In the genomic region with DNA sequence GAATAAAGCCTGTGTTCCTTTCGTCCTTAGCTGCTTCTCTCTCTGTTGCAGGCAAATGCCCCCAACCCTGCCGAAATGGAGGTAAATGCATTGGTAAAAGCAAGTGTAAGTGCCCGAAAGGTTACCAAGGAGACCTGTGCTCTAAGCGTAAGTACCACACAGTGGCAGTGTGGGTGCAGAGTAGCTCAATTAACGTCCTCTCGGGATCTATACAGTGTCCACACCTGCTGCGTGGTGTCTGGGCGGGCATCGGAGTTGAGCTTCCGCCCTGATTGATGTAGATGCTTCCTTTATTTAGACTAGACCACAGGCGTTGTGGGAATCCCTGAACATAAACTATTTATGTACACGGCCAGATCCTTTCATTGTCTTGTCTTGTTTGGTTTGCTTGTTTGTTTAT, we compare ENCODE assay signal across 17 mouse cellular contexts.
DNase-seq lines count a peak whose midpoint lies in the region; ATAC-seq and TF ChIP-seq lines count a peak whose summit lies in the region.
"Had no signal": no experiment of that assay in that cellular context is flagged by ENCODE, and none has a peak within 500 bp of the region (broad histone marks: within the 10 kb centered on the region; RNA-seq: fewer than 3 reads in every experiment).

No protein-coding gene starts in this region.

- no peak for TF ChIP-seq POLR2A in limb, embryonic 14.5 days (IDR thresholded peaks at IDR 0.05; ENCODE audit: borderline replicate concordance, extremely low read depth, insufficient read depth, insufficient read length)

- no peak overlapping the region for H3K4me3 ChIP-seq in embryonic facial prominence, embryonic 14.5 days (ENCODE audit: low read depth, low read length)
- H3K4me3 ChIP-seq in embryonic facial prominence, embryonic 10.5 days, result no peak overlapping the region
- no peak overlapping the region for H3K4me3 ChIP-seq in limb, embryonic 14.5 days (replicated peaks; ENCODE audit: low read length)
- no peak overlapping the region for H3K4me3 ChIP-seq in limb, embryonic 10.5 days
- no peak overlapping the region for H3K4me3 ChIP-seq in lung, embryonic 15.5 days
- H3K4me3 ChIP-seq: forebrain, embryonic 13.5 days had no signal

- no peaks in the 10 kb centered on the region for H3K9me3 ChIP-seq in embryonic facial prominence, embryonic 14.5 days (ENCODE audit: control insufficient read depth, low read length)
- no peaks in the 10 kb centered on the region for H3K9me3 ChIP-seq in embryonic facial prominence, embryonic 10.5 days
- H3K9me3 ChIP-seq in limb, embryonic 14.5 days (ENCODE audit: control insufficient read depth, low read length), result no peaks in the 10 kb centered on the region
- H3K9me3 ChIP-seq in limb, embryonic 10.5 days (replicated peaks), result no peaks in the 10 kb centered on the region
- no peaks in the 10 kb centered on the region for H3K9me3 ChIP-seq in lung, embryonic 15.5 days
- H3K9me3 ChIP-seq: forebrain, embryonic 13.5 days had no signal

- peak; percentile 37 for DNase-seq in embryonic facial prominence, embryonic 14.5 days (ENCODE audit: low spot score)
- DNase-seq in embryonic facial prominence, embryonic 10.5 days (ENCODE audit: low spot score), result no peak
- peak; percentile 22 for DNase-seq in limb, embryonic 14.5 days (ENCODE audit: low spot score)
- DNase-seq in limb, embryonic 10.5 days (ENCODE audit: low spot score), result no peak
- DNase-seq in retina, embryonic 14.5 days (ENCODE audit: low spot score), result peak; percentile 52
- no peak for DNase-seq in embryo, embryonic 11 days
- DNase-seq in spleen, postnatal 36 days (ENCODE audit: low spot score in 2 of 2), result no peak
- DNase-seq: adrenal gland, postnatal 10 days; cerebellum, adult 11-12 months; kidney, adult 8-10 months; layer of hippocampus, adult 9-11 months; spleen, adult 18-20 months; thymus, adult 2 months had no signal

- H3K36me3 ChIP-seq in embryonic facial prominence, embryonic 14.5 days (ENCODE audit: control insufficient read depth, insufficient read depth, low read length), result no peaks in the 10 kb centered on the region
- no peaks in the 10 kb centered on the region for H3K36me3 ChIP-seq in embryonic facial prominence, embryonic 10.5 days (replicated peaks)
- 0 out of 2 replicates have a peak, but pooled peaks cover 3% of the 10 kb centered on the region for H3K36me3 ChIP-seq in limb, embryonic 14.5 days (ENCODE audit: control insufficient read depth, insufficient read depth, low read length)
- 0 out of 2 replicates have a peak, but pooled peaks cover 2% of the 10 kb centered on the region for H3K36me3 ChIP-seq in limb, embryonic 10.5 days
- no peaks in the 10 kb centered on the region for H3K36me3 ChIP-seq in lung, embryonic 15.5 days
- H3K36me3 ChIP-seq: G1E had no signal

- no peaks in the 10 kb centered on the region for H3K27me3 ChIP-seq in embryonic facial prominence, embryonic 14.5 days (replicated peaks; ENCODE audit: control insufficient read depth, insufficient read depth, low read length)
- peaks cover 35% of the 10 kb centered on the region for H3K27me3 ChIP-seq in embryonic facial prominence, embryonic 10.5 days (replicated peaks; ENCODE audit: low read depth, poor library complexity, severe bottlenecking)
- no peaks in the 10 kb centered on the region for H3K27me3 ChIP-seq in limb, embryonic 14.5 days (ENCODE audit: control insufficient read depth, insufficient read depth, low read length)
- H3K27me3 ChIP-seq in limb, embryonic 10.5 days (ENCODE audit: low read depth, poor library complexity, severe bottlenecking), result peaks cover 18% of the 10 kb centered on the region; the same call in 1 of the 2 replicates
- H3K27me3 ChIP-seq in lung, embryonic 15.5 days, result no peaks in the 10 kb centered on the region

- WGBS in embryonic facial prominence, embryonic 14.5 days, result 59% methylated on average over 12 of the region's 12 CpGs
- WGBS in embryonic facial prominence, embryonic 10.5 days, result 69% methylated on average over 12 of the region's 12 CpGs
- 68% methylated on average over 12 of the region's 12 CpGs for WGBS in limb, embryonic 14.5 days
- 68% methylated on average over 12 of the region's 12 CpGs for WGBS in limb, embryonic 10.5 days
- WGBS in lung, embryonic 15.5 days, result 23% methylated on average over 12 of the region's 12 CpGs

- peaks cover 17% of the 10 kb centered on the region; the same call in 1 of the 2 replicates for H3K4me1 ChIP-seq in embryonic facial prominence, embryonic 14.5 days (ENCODE audit: control insufficient read depth, insufficient read depth, low read length)
- peaks cover 25% of the 10 kb centered on the region for H3K4me1 ChIP-seq in embryonic facial prominence, embryonic 10.5 days
- H3K4me1 ChIP-seq in limb, embryonic 14.5 days (ENCODE audit: control insufficient read depth, insufficient read depth, low read length), result peaks cover 13% of the 10 kb centered on the region; the same call in 1 of the 2 replicates
- H3K4me1 ChIP-seq in limb, embryonic 10.5 days, result peaks cover 29% of the 10 kb centered on the region
- peaks cover 11% of the 10 kb centered on the region; the same call in 1 of the 2 replicates for H3K4me1 ChIP-seq in lung, embryonic 15.5 days
- H3K4me1 ChIP-seq: forebrain, embryonic 13.5 days had no signal

- peak overlapping the region; percentile 18; the same call in 1 of the 2 replicates for H3K4me2 ChIP-seq in embryonic facial prominence, embryonic 14.5 days (ENCODE audit: low read depth, low read length)
- no peak overlapping the region for H3K4me2 ChIP-seq in limb, embryonic 14.5 days (replicated peaks; ENCODE audit: low read depth, low read length, severe bottlenecking)
- peak overlapping the region; percentile 40 for H3K4me2 ChIP-seq in lung, embryonic 15.5 days
- H3K4me2 ChIP-seq: forebrain, embryonic 13.5 days had no signal

- H3K27ac ChIP-seq in embryonic facial prominence, embryonic 14.5 days (replicated peaks; ENCODE audit: low read depth, low read length), result 0 out of 2 replicates have a peak overlapping the region, but pooled peaks have one; percentile 25
- no peak overlapping the region for H3K27ac ChIP-seq in embryonic facial prominence, embryonic 10.5 days (replicated peaks)
- H3K27ac ChIP-seq in limb, embryonic 14.5 days (replicated peaks; ENCODE audit: low read depth, low read length), result no peak overlapping the region
- no peak overlapping the region for H3K27ac ChIP-seq in limb, embryonic 10.5 days
- no peak overlapping the region for H3K27ac ChIP-seq in lung, embryonic 15.5 days
- H3K27ac ChIP-seq: forebrain, embryonic 13.5 days; liver, embryonic 14.5 days had no signal

- ATAC-seq in embryonic facial prominence, embryonic 14.5 days (ENCODE audit: low read depth), result 0 out of 2 replicates have a peak, but pooled peaks have one; percentile 57
- ATAC-seq in limb, embryonic 14.5 days (ENCODE audit: low FRiP score, low read depth), result no peak
- no peak for ATAC-seq in lung, embryonic 15.5 days (ENCODE audit: borderline replicate concordance, extremely low read depth, low FRiP score, low TSS enrichment)
- ATAC-seq: forebrain, embryonic 13.5 days had no signal

- no peak overlapping the region for H3K9ac ChIP-seq in embryonic facial prominence, embryonic 14.5 days (ENCODE audit: low read depth, low read length)
- H3K9ac ChIP-seq in limb, embryonic 14.5 days (ENCODE audit: low read depth, low read length, severe bottlenecking), result no peak overlapping the region
- H3K9ac ChIP-seq in lung, embryonic 15.5 days, result no peak overlapping the region
- H3K9ac ChIP-seq: forebrain, embryonic 13.5 days; liver, embryonic 14.5 days had no signal

Comparison
In these comparisons a context has a peak if more than half of its experiments do, and no peak if none do; other contexts are left out.
1. DNase-seq: peak in embryonic facial prominence, embryonic 14.5 days (single experiment), limb, embryonic 14.5 days (single experiment) and retina, embryonic 14.5 days (single experiment); none in embryonic facial prominence, embryonic 10.5 days (single experiment), limb, embryonic 10.5 days (single experiment), embryo, embryonic 11 days (single experiment) and spleen, postnatal 36 days (0 of 2).